Mouse (Mus musculus): ENCODE measurements at regions not wholly inside any gene's neighbourhood (a gene's known extent, or its start where the extent isn't known, plus 50 kb on each side); places are given as distances from the start of the nearest gene placed in this dataset.
"Not testable (repeated sequence)": the region's sequence is repeated elsewhere in the genome, so short reads cannot be mapped to it uniquely, and the experiment has no call there.

DNA sequence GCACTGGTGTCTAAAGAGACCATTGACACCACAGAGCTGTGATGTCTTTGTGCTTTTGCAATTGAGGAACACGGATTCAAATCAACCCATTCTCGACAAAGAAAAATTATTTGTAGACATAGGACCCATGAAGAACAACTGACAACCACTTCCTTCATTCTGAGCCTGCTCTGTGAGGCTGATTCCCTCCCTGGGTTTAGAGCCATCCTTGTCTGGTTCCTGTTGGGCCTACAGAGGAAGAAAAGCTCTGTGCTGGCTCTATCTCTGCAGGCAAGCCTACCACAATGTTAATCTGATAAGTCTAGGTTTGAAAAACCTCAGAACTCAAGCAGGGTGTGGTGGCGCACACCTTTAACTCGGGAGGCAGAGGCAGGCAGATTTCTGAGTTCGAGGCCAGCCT is 84.2 kb upstream of the Tbl1xr1 start:
- no peak for DNase-seq (ENCODE audit: low spot score in 2 of 2)

DNA sequence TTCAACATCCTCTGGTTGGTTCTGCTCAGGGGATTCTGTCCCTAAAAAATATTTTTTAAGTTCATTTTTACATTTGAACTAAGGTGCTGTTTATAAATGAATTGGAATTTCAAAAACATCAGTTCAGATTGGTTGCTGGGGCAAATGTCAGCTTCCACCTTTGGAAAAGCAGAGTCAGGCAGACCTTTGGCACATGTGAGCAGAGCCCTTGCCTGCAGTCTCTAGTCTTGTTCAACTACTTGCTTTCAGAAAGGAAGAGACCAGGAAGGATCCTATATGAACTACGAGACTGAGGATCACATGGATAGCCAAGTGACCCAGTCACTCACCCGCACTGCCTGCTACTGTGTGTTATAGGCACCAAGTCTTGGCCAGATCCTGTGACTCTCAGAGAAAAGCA is 82.5 kb upstream of the Tbl1xr1 start:
- no peak for DNase-seq (ENCODE audit: low spot score in 2 of 2)

- DNase-seq (ENCODE audit: low spot score in 2 of 2): no peak
These were observed 80.7 kb upstream of the Tbl1xr1 start for GRCm38 (mm10) chr3:21995566-21996391.

GRCm38 (mm10) chr3:21997387-21997786 is 79.1 kb upstream of the Tbl1xr1 start:
- no peak for DNase-seq (ENCODE audit: low spot score in 2 of 2)

DNA sequence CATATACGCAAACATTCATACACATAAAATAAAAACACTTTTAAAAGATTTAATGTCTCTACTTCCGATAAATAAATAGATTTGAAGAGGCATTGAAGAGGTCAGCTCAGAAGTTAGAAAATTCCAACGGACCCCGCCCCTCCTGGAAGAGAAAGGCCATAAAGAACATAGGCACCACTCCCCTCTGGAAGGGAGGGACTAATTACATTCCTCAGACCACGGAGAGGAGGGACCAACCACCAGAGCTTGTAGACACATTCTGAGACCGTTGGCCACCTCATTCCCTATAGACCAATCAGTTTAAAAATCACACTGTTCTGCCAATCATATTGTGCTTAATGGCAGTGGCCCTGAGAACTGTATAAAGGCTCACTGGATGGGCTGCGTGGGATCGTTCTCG is 71.0 kb upstream of the Tbl1xr1 start:
- DNase-seq (ENCODE audit: low spot score in 2 of 2): no peak

DNA sequence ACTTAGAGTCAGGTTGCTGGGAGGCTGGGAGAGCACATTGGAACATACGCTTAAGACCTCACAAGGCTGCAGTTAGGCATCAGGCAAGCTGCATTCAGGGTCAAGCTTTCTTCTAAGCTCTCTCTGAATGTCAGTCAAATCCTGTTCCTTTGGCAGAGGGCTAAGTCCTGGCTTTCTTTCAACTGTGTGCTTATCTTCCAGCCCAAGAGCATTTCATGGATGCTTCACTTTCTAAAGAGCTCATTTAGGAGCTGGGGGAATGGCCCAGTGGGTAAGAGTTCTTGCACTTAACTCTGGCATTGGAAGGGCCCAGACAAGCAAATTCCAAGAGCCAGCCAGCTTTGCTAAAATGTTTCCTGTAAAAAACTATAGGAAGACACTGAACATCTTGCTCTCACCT is 70.3 kb upstream of the Tbl1xr1 start:
- DNase-seq (ENCODE audit: low spot score in 2 of 2): no peak

DNA sequence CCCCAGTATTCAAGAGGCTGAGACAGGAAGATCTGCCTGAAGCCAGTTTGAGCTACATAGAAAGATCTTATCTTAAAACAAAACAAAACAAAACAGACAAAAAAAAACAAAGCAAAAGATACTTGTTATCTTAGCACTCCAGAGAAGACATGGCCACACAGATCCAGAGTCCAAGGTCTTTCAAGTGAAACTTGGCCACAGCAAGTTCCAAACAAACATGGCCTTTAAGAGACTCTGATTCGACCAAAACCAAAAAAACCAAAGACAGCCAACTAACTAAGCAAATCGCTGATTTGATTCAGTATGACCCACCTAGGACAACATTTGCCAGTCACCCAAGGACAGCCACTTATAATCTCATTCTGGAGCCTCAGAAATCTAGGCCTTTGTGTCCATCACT is 69.8 kb upstream of the Tbl1xr1 start:
- DNase-seq (ENCODE audit: low spot score in 2 of 2): no peak

GRCm38 (mm10) chr3:22007736-22008135 is 68.7 kb upstream of the Tbl1xr1 start:
- no peak for DNase-seq (ENCODE audit: low spot score in 2 of 2)

DNA sequence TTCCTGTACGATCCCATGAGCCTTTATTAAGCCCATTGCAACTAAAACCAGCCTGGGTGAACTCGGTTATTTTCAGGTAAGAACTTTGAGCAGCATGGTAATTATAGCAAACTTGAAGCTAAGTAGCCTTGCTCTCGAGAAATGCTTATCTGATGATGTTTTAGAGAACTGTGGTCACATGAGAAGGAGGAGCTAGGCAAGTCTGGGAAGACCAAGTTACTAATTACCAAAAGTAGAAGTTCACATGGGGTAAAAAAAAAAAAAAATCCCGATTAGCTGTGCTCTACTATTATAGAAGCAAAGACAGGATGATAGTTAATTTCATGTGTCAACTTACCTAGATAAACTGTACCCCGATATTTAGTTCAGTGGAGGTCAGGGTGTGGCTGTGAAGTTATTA is 68.0 kb upstream of the Tbl1xr1 start:
- no peak for DNase-seq (ENCODE audit: low spot score in 2 of 2)

DNA sequence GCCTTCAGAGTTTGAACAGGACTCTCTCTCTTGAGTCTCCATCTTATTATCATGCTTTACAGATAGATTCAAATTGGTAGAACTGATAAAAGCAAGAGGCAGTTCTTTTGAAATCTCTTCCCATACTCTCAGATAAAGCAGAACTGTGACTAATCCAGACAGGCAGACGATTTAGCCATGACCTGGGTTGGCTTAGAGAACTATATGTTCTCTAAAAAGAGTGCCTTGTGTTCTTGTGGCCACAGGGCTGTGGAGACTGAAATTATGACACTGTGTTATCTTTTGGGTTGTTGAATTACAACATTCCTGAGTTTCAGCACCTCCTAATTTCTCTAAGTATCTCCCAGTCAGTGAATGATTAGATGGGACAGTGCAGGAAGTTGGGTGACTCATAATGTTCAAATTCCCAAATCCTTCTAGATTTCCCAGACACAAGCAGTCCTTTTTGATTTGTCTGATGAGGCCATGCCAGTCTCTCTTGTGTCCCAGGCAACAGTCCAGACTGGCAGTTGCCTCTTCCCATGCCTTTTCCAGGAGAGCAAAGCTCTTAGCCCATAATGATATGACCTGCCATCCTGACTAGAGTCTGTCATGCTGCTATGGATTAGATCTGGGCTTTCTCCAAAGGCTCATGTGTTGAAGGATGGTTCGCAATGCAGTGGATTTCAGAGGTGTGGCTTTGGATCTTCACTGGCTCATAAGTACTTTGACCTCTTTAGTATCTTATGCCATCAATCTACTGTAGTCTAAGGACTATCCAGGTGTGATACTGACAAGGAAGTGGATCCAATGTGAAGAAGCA is 66.4 kb upstream of the Tbl1xr1 start:
- no peak for DNase-seq (ENCODE audit: low spot score in 2 of 2)

- not testable (repeated sequence) for DNase-seq (ENCODE audit: low spot score in 2 of 2)
These were observed 65.8 kb upstream of the Tbl1xr1 start for GRCm38 (mm10) chr3:22010700-22010991.

- DNase-seq (ENCODE audit: low spot score in 2 of 2): no peak
These were observed 55.0 kb upstream of the Tbl1xr1 start for GRCm38 (mm10) chr3:22021360-22021935.

GRCm38 (mm10) chr3:22022418-22022817 is 54.0 kb upstream of the Tbl1xr1 start:
- no peak for DNase-seq (ENCODE audit: low spot score in 2 of 2)

- DNase-seq (ENCODE audit: low spot score in 2 of 2): no peak
These were observed 53.4 kb upstream of the Tbl1xr1 start for GRCm38 (mm10) chr3:22023049-22023448.

GRCm38 (mm10) chr3:22023551-22023950 is 52.9 kb upstream of the Tbl1xr1 start:
- no peak for DNase-seq (ENCODE audit: low spot score in 2 of 2)

DNA sequence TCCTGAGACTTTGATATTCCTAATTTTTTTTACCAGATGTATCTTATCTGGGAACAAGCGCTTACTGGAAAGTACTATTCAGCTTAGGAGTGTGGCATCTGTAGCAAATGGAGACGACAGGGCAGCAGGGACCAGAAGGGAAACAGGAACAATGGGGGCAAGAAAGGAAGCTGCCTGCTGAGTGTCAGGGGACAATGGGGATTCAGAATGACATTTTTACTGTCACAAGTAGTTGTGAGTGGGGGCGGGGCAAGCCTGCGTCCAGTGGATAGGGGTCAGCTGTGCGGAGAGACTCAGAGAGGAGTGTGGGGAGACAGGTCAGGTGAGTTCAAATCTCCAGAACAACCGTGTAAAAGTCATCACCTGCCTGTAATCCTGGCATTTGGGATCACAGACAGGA is 52.3 kb upstream of the Tbl1xr1 start:
- no peak for DNase-seq (ENCODE audit: low spot score in 2 of 2)

GRCm38 (mm10) chr3:22025119-22025518 is 51.3 kb upstream of the Tbl1xr1 start:
- no peak for DNase-seq (ENCODE audit: low spot score in 2 of 2)

DNA sequence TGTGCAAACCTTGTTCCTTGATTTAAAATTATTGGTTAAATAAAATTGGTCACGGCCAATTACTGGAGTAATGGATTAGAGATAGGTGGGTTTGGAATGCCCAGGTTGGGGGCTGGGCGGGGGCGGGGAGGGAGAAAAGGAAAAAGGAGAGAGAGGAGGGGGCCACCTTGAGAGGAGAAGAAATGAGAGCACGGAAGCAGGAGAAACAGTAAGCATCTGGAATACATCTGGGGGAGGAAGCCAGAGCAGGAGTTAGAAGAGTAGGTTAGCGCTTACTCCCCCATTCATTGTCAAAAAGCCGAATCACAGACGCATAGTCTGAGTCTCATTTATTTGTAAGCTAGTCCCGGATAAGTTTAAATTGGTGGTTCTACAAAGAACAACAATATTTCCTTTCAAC is 50.8 kb upstream of the Tbl1xr1 start:
- no peak for DNase-seq (ENCODE audit: low spot score in 2 of 2)

Measured in adrenal gland, postnatal 4 days (tissue).